In genomic region chr13:74569967-74570366, GRCm38 (mm10) we compare ENCODE assay signal across 8 mouse cellular contexts.
DNase-seq lines count a peak whose midpoint lies in the region; ATAC-seq and TF ChIP-seq lines count a peak whose summit lies in the region.
"Not testable (repeated sequence)": the region's sequence is repeated elsewhere in the genome, so short reads cannot be mapped to it uniquely, and the experiment has no call there.

No protein-coding gene starts in this region.

- not testable (repeated sequence) for H3K9ac ChIP-seq in MEL (ENCODE audit: control insufficient read depth, low read depth, low read length, poor library complexity, severe bottlenecking); liver, postnatal 0 days (replicated peaks)

- peak; percentile 23 to 50 (median 46); a peak in 5 of 6 replicates for TF ChIP-seq CTCF in MEL (IDR thresholded peaks at IDR 0.05 in 2 of 3, conservative IDR thresholded peaks at IDR 0.05 in 1 of 3; ENCODE audit: control insufficient read depth in 1 of 3, insufficient read depth in 1 of 3, low read depth in 2 of 3, low read length in 3 of 3, poor library complexity in 1 of 3, severe bottlenecking in 1 of 3)
- 0 out of 2 replicates have a peak, but pooled peaks have one; percentile 11 for TF ChIP-seq CTCF in kidney, adult 2 months (conservative IDR thresholded peaks at IDR 0.05; ENCODE audit: insufficient read depth, insufficient read length, low read depth, low read length)
- TF ChIP-seq CTCF in liver, postnatal 0 days (IDR thresholded peaks at IDR 0.05; ENCODE audit: low read depth), result peak; percentile 44
- TF ChIP-seq CTCF in thymus, adult 2 months (IDR thresholded peaks at IDR 0.05; ENCODE audit: borderline replicate concordance, control insufficient read depth, extremely low read depth, insufficient read depth, low read length, poor library complexity), result not testable (repeated sequence)

- H3K4me3 ChIP-seq in MEL (ENCODE audit: control insufficient read depth in 1 of 2, insufficient read depth in 1 of 2, low read depth in 2 of 2, low read length in 2 of 2); kidney, adult 2 months (ENCODE audit: insufficient read depth, low read depth, low read length); liver, postnatal 0 days (ENCODE audit: low read depth, low read length); thymus, adult 2 months (ENCODE audit: control insufficient read depth, insufficient read depth, low read length): not testable (repeated sequence)

- 60% methylated on average over 4 of the region's 4 CpGs for WGBS in kidney, adult 2 months
- 54% methylated on average over 4 of the region's 4 CpGs for WGBS in liver, postnatal 0 days (ENCODE audit: insufficient replicate concordance)
- 75% methylated on average over 4 of the region's 4 CpGs for WGBS in thymus, adult 2 months

- peak; percentile 18 for TF ChIP-seq RAD21 in MEL (IDR thresholded peaks at IDR 0.05; ENCODE audit: low read depth, low read length)

- not testable (repeated sequence) for TF ChIP-seq POLR2A in MEL (IDR thresholded peaks at IDR 0.05; ENCODE audit: control insufficient read depth in 1 of 2, insufficient read depth in 1 of 2, low read depth in 1 of 2, low read length in 2 of 2, poor library complexity in 1 of 2); kidney, adult 2 months (IDR thresholded peaks at IDR 0.05; ENCODE audit: low read depth, low read length); thymus, adult 2 months (IDR thresholded peaks at IDR 0.05; ENCODE audit: control insufficient read depth, extremely low read depth, insufficient read depth, low read length, poor library complexity)

- DNase-seq in B cell, adult 2 months, result peak; percentile 64 to 71
- DNase-seq in MEL (ENCODE audit: low read depth, low spot score), result peak; percentile 44
- DNase-seq in adrenal gland, postnatal 10 days, result peak; percentile 52
- DNase-seq in embryo, embryonic 11 days, result peak; percentile 3
- not testable (repeated sequence) for DNase-seq in kidney, adult 2 months
- DNase-seq in liver, postnatal 0 days, result peak; percentile 18
- peak; percentile 10 for DNase-seq in retina, embryonic 14.5 days (ENCODE audit: low spot score)
- DNase-seq in thymus, adult 2 months, result peak; percentile 61

- H3K9me3 ChIP-seq in MEL (replicated peaks; ENCODE audit: insufficient read depth, low read length); liver, postnatal 0 days (ENCODE audit: low read length): not testable (repeated sequence)

- TF ChIP-seq EP300 in MEL (IDR thresholded peaks at IDR 0.05; ENCODE audit: low read depth in 1 of 2, low read length in 2 of 2); liver, postnatal 0 days (IDR thresholded peaks at IDR 0.05; ENCODE audit: low read depth): not testable (repeated sequence)

- not testable (repeated sequence) for H3K4me2 ChIP-seq in liver, postnatal 0 days (ENCODE audit: low read depth, low read length)

- not testable (repeated sequence) for H3K4me1 ChIP-seq in MEL (ENCODE audit: control insufficient read depth in 1 of 2, insufficient read depth in 2 of 2, low read length in 2 of 2); kidney, adult 2 months (ENCODE audit: control insufficient read depth, insufficient read depth, low read length); liver, postnatal 0 days (ENCODE audit: insufficient read depth); thymus, adult 2 months (replicated peaks; ENCODE audit: control insufficient read depth, insufficient read depth, low read length)

- not testable (repeated sequence) for H3K79me2 ChIP-seq in MEL (ENCODE audit: control insufficient read depth, insufficient read depth, low read length, poor library complexity)

- not testable (repeated sequence) for H3K36me3 ChIP-seq in MEL (ENCODE audit: control insufficient read depth in 1 of 2, insufficient read depth in 2 of 2, low read length in 2 of 2); kidney, adult 2 months (ENCODE audit: control insufficient read depth, insufficient read depth, low read length); liver, postnatal 0 days (replicated peaks; ENCODE audit: insufficient read depth, low read length); thymus, adult 2 months (ENCODE audit: control insufficient read depth, insufficient read depth, low read length)

- not testable (repeated sequence) for H3K27me3 ChIP-seq in MEL (ENCODE audit: control insufficient read depth in 1 of 2, insufficient read depth in 2 of 2, low read length in 2 of 2); kidney, adult 2 months (replicated peaks; ENCODE audit: control insufficient read depth, insufficient read depth, low read length); liver, postnatal 0 days (ENCODE audit: insufficient read depth, low read length); thymus, adult 2 months (ENCODE audit: control insufficient read depth, insufficient read depth, low read length)

- not testable (repeated sequence) for H3K27ac ChIP-seq in MEL (ENCODE audit: control insufficient read depth, low read depth, low read length); kidney, adult 2 months (ENCODE audit: insufficient read depth, low read depth, low read length); liver, postnatal 0 days (ENCODE audit: low read depth); thymus, adult 2 months (ENCODE audit: control insufficient read depth, insufficient read depth, low read length)

- ATAC-seq in liver, postnatal 0 days, result not testable (repeated sequence)

TF ChIP-seq in MEL, 35 proteins besides CTCF, POLR2A, EP300 and RAD21:
- TF ChIP-seq SMC3 (IDR thresholded peaks at IDR 0.05; ENCODE audit: low read depth, low read length), result peak; percentile 43
